Mouse (Mus musculus): ENCODE data around the gene Micall1. TPM values are rescaled to one million over a fixed set of nuclear protein-coding genes. Genes with fewer than 3 reads are reported as not detected.
A peak's percentile ranks its signal among the peaks of the same experiment; 100 is the strongest.

Gene Micall1
- 8.4 and 9.5 TPM in 2 replicates for polyA plus RNA-seq (2016; fragmentation: Nextera tagmentation; extraction: Ambion mirVana)

DNA sequence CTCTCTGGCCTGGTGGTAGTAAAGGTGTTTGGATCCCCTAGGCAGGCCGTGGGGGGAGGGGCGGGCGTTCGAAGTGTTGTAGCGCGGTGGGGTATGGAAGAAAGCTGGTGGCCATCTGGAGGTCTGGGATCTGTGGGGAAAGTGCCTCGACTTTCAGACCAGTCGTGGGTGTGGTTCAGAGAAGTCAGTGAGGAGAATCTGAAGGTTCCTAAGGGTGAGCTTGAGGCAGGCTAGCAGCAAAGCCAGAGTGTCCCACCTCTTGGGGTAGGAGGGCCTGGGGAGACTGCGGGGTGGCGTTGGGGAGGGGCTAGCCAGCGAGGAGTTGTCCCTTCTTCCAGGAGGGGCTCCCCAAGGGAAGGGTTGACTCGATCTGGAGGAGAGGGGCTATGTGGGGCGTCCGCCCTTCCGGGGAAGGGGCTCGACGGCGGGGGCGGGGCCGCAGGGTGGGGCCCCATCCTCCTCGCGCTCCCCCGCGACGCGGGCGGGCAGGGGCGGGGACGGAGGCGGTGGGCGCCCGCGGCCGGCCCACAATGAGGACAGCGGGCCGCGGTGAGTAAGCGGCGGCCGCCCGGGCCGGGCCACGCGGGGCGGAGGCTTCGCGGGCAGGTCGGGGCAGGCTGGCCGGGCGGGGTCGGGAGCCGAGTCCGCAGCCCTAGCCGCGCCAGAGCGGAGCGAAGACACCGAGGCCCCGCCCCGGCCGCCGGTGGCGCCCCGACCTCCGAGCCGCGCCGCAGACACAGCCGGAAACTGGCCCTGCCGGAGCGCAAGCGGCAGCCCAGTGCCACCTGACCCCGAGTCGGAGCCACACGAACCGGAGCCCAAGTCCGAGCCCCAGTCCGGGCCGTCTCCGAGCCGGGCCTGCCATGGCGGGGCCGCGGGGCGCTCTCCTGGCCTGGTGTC is at the start of gene Micall1:
Gene Micall1 (plus strand): TSS at position 478 of the 900 bp plus-strand sequence.
- Histone ChIP-seq H3K9me3 (no peaks in the 10 kb centered on the region), H3K4me3 (replicated peaks) (peak within 1 kb of the TSS; percentile 90), H3K36me3 (replicated peaks) (peaks cover 5% of the 10 kb centered on the region; the same call in 1 of the 2 replicates), H3K4me2 (peak within 1 kb of the TSS; percentile 97), H3K9ac (peak within 1 kb of the TSS; percentile 91), H3K27ac (peak within 1 kb of the TSS; percentile 70), H3K4me1 (peaks cover 28% of the 10 kb centered on the region), H3K27me3 (peaks cover 10% of the 10 kb centered on the region; the same call in 1 of the 2 replicates)
- peak; percentile 79 for ATAC-seq (ENCODE audit: low FRiP score)
- WGBS = under 1% methylated on average over 68 of the region's 85 CpGs

DNA sequence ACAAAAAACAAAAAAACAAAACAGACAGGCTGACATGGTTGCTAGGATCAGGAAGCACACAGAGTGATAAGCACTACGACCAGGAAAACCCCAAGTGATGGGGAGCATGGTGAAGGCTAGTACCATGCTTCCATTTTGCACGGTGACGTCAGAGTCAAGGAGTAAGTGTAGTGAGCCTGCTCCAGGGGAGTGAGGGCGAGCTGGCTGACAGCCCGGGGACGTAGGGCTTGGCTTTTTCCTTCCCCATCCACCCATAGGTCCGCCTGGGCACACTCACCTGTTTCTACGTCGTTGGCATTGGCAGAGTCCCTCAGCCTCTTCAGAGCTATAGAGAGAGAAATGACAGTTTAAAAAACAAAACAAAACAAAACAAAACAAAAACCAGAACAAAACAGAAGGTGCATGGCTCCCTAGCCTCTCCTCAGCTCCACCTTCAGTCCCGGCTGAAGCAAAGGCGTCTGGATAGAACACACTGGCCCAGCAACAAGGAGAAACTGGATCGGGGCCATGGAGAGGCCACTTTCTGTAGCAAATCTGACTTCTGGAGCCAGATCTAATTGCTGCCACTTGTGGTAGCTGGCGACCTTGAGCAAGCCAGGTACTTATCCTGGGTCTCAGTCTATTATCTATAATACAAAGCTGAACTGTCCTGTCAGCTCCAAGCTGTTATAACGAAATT is 47.7 kb upstream of the Micall1 start:
- WGBS = 86% methylated on average over 14 of the region's 14 CpGs
- H3K36me3 ChIP-seq (replicated peaks) = peaks cover 49% of the 10 kb centered on the region
- ATAC-seq (ENCODE audit: low FRiP score) = no peak
- H3K4me1 ChIP-seq = peaks cover 19% of the 10 kb centered on the region
- H3K27ac ChIP-seq = no peak overlapping the region
- no peaks in the 10 kb centered on the region for H3K27me3 ChIP-seq
- peak overlapping the region; percentile 71; the same call in 1 of the 2 replicates for H3K4me2 ChIP-seq
- H3K9me3 ChIP-seq = no peaks in the 10 kb centered on the region
- H3K9ac ChIP-seq = no peak overlapping the region
- H3K4me3 ChIP-seq (replicated peaks) = no peak overlapping the region

DNA sequence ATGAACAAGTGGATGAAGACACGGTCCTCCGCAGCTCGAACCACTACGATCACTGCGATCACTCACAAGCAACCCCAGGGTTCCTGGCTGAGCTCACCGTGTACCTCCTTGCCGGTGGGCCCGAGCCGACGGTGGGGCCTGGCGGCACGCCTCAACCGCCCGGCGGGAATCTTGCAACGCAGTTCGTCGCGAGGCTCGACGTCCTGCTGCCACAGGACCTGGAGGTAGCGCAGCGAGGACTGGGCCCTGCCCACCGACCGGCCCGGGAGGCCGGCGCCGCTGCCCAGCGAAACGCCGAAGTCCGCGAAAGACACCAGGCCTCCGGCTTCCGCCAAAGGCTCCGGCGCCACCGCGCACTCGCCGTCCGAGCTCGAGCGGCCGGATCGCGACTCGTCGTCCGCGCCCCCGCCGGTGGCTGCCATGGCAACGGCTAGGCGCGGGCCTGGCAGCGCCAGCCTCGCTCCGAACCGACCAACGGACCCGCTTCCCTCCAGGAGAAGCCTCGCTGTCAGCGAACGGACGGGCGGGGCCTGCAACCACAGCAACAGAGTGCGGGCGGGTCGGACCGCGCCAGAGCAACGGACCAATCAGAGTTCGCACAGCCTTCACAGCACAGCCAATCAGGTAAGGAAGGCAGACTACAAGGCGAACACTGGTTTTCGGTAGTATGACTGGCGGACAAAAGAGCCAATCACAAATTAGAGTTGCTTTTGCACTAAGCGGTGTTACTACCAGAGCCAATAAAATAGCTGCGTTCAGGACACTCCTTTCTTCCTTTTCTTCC is 46.1 kb upstream of the Micall1 start, which contains the start of gene Ankrd54:
Gene Ankrd54 (minus strand): TSS at position 518 of the 784 bp plus-strand sequence.
- peaks cover 34% of the 10 kb centered on the region for H3K36me3 ChIP-seq (replicated peaks)
- ATAC-seq (ENCODE audit: low FRiP score) = peak; percentile 100
- H3K9me3 ChIP-seq = no peaks in the 10 kb centered on the region
- H3K4me3 ChIP-seq (replicated peaks) = peak within 1 kb of the TSS; percentile 87
- peak within 1 kb of the TSS; percentile 85 for H3K27ac ChIP-seq
- H3K4me2 ChIP-seq = peak within 1 kb of the TSS; percentile 71
- peak within 1 kb of the TSS; percentile 93 for H3K9ac ChIP-seq
- under 1% methylated on average over 80 of the region's 80 CpGs for WGBS
- H3K4me1 ChIP-seq = peaks cover 19% of the 10 kb centered on the region
- H3K27me3 ChIP-seq = no peaks in the 10 kb centered on the region

DNA sequence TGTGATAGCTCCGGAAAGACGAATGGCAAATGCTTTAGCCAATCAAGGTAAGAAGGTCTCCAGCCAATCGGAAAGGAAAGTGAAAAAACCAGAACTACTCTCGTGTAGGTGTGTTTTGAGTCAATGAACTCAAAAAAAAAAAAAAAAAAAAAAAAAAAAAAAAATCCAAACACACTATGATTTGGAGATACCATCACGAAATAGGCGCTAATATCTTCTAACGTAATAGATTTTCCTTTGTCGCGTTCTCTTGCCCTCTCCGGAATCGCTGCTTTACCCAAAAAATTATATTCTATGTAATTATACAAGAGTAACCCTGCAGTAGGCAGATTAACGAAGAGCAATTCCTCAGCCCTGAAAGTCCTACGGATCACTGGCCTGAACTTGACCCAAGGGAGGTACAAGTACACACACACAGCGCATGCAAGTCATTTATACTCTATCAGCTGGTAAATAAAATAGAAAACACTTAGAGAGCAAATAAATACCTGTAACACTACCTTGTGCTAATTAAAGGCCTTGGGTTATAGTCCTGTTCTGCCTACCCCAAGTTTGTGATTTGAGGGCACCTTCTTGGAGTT is 45.4 kb upstream of the Micall1 start:
- Histone ChIP-seq H3K4me3 (replicated peaks) (peak overlapping the region; percentile 35), H3K27me3 (no peaks in the 10 kb centered on the region), H3K4me2 (peak overlapping the region; percentile 56), H3K9me3 (no peaks in the 10 kb centered on the region), H3K27ac (peak overlapping the region; percentile 38; the same call in 1 of the 2 replicates), H3K4me1 (peaks cover 19% of the 10 kb centered on the region), H3K9ac (no peak overlapping the region; the same call in 1 of the 2 replicates), H3K36me3 (replicated peaks) (peaks cover 27% of the 10 kb centered on the region)
- no peak for ATAC-seq (ENCODE audit: low FRiP score)
- WGBS = 10% methylated on average over 14 of the region's 14 CpGs

DNA sequence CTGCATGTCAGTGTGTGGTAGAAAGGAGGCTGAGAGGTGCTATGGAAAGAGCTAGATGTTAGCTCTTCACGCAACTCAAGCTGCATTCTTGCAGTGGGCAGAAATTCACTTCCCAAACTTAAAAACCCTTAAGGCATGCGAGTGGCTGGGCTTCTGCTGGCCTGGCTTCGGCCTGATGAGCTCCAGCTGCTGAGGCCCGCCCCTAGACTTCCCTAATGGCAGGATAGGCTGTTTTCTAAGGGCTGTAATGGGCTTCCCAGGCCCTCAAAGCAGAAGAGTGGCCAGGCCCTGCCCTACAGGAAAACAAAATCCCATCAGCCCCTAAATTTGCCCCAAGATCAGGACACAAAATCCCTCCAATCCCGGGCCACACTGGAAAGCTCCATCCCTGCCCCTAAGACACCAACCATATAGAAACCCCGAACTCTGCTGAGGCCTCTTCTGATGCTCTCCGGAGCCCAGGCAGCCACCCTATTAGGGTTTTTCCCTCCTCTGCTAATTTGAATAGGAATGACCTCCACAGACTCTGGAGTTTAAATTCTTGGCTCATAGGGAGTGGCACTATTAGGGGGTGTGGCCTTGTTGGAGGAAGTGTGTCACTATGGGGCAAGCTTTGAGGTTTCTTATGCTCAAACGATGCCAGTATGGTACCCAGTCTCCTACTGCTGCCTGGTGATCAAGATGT is 43.5 kb upstream of the Micall1 start:
- Histone ChIP-seq H3K36me3 (replicated peaks) (peaks cover 7% of the 10 kb centered on the region; the same call in 1 of the 2 replicates), H3K9me3 (no peaks in the 10 kb centered on the region), H3K4me2 (no peak overlapping the region), H3K4me3 (replicated peaks) (no peak overlapping the region), H3K27ac (no peak overlapping the region), H3K27me3 (peaks cover 5% of the 10 kb centered on the region; the same call in 1 of the 2 replicates), H3K9ac (no peak overlapping the region), H3K4me1 (peaks cover 19% of the 10 kb centered on the region)
- ATAC-seq (ENCODE audit: low FRiP score) = no peak
- 71% methylated on average over 8 of the region's 8 CpGs for WGBS

DNA sequence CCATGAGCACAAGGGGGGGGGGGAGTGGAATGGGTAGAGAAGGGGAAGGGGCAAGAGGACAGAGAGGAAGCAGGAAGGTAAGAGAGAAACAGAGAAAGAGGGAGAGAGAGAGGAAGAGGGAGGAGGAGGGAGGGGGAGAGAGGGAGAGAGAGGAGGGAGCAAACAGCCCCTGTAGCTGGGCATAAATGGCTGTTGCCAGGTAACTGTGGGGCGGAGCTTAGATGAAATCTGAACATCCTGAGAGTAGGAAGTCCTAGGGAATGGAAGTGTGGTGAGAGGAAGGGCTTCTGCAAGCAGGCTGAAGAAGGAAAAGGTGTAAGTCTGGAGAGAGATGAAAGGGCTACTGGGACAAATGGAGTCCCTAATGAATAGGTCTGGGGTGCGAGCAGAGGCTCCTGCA is 42.4 kb upstream of the Micall1 start:
- no peak overlapping the region for H3K27ac ChIP-seq
- no peak overlapping the region for H3K9ac ChIP-seq
- no peak for ATAC-seq (ENCODE audit: low FRiP score)
- H3K4me1 ChIP-seq = peaks cover 14% of the 10 kb centered on the region
- 58% methylated on average over 2 of the region's 2 CpGs for WGBS
- H3K4me2 ChIP-seq = no peak overlapping the region
- H3K9me3 ChIP-seq = no peaks in the 10 kb centered on the region
- no peaks in the 10 kb centered on the region for H3K36me3 ChIP-seq (replicated peaks)
- H3K27me3 ChIP-seq = peaks cover 5% of the 10 kb centered on the region; the same call in 1 of the 2 replicates
- H3K4me3 ChIP-seq (replicated peaks) = no peak overlapping the region

DNA sequence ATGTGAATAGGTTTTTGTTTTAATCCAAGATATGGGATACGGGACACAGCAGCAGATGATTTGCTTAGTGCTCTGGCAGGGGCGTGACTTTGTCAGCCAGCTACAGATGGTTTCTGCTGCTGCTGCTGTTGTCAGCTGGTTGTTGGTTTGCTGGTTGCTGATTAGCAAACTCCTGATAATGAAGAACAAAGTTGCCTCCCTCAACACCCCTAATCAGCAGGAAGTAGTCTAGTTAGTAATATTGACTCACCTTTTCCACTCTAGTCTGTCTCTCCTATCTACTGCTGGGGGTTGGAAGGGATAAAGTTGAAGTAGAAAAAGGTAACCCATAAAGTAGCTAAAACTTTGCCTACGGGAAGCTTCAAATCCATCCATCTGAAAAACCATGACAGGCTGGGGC is 41.1 kb upstream of the Micall1 start:
- Histone ChIP-seq H3K4me3 (replicated peaks) (no peak overlapping the region), H3K4me1 (peaks cover 5% of the 10 kb centered on the region; the same call in 1 of the 2 replicates), H3K36me3 (replicated peaks) (no peaks in the 10 kb centered on the region), H3K27me3 (peaks cover 5% of the 10 kb centered on the region; the same call in 1 of the 2 replicates), H3K9ac (no peak overlapping the region), H3K9me3 (no peaks in the 10 kb centered on the region), H3K27ac (no peak overlapping the region), H3K4me2 (no peak overlapping the region)
- no peak for ATAC-seq (ENCODE audit: low FRiP score)
- 90% methylated on average over 3 of the region's 3 CpGs for WGBS

DNA sequence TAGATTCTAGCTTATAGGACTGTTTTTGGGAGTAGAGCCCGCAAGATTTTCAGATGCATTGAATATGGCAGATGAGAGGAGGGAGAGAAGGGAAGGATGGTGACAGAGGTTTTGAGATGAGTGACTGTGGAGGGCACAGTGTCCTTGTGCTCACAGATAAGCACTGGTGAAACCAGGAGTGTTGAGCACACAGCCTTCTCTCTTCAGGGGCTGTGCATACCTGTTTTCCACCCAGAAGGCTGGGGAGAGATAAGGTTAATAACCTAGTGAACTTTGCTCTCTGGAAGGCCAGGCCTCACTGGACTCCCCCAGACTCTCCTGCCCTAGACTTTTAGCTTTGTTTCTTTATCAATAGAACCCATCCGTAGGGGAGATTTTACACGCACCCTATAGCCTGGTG is 40.3 kb upstream of the Micall1 start:
- Histone ChIP-seq H3K27ac (no peak overlapping the region), H3K9ac (no peak overlapping the region), H3K27me3 (peaks cover 5% of the 10 kb centered on the region; the same call in 1 of the 2 replicates), H3K36me3 (replicated peaks) (no peaks in the 10 kb centered on the region), H3K4me3 (replicated peaks) (no peak overlapping the region), H3K9me3 (no peaks in the 10 kb centered on the region), H3K4me2 (no peak overlapping the region), H3K4me1 (peaks cover 3% of the 10 kb centered on the region; the same call in 1 of the 2 replicates)
- ATAC-seq (ENCODE audit: low FRiP score) = no peak
- 88% methylated on average over 3 of the region's 3 CpGs for WGBS

DNA sequence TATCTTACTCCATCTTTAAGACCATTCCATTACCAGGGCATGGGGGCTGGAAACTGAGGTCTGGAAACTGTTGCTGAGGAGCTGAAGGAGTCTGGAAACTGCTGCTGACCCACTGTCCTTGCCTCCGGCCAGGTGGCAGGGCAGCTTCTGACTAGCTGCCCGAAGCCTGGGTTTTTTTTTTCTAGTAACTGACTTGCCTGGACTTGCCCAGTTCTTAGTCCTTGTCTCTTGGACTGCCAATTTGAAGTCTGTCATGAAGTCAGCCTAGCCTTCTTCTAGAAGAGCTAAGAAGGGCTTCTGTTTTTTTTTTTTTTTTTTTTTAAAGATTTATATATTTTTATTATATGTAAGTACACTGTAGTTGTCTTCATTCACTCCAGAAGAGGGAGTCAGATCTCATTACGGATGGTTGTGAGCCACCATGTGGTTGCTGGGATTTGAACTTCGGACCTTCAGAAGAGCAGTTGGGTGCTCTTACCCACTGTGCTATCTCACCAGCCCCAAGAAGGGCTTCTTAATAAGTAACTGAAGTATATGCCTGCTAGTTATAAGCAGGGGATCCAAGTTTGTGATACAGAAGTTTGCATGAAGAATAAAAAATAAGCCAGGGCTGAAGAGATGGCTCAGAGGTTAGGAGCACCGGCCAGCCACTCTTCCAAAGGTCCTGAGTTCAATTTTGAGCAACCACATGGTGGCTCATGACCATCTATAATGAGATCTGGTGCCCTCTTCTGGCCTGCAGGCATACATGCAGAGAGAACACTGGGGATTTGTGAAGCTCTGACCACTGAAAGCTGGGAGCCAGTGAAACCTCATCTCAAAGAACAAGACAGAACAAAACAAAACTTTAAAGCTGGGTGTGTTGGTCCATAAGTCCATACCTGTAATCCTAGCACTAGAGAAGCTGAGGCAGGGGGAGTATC is 37.3 kb upstream of the Micall1 start:
- WGBS = 67% methylated on average over 5 of the region's 5 CpGs
- H3K36me3 ChIP-seq (replicated peaks) = no peaks in the 10 kb centered on the region
- no peak overlapping the region for H3K27ac ChIP-seq
- H3K27me3 ChIP-seq = peaks cover 5% of the 10 kb centered on the region; the same call in 1 of the 2 replicates
- H3K4me2 ChIP-seq = no peak overlapping the region
- peaks cover 13% of the 10 kb centered on the region for H3K4me1 ChIP-seq
- ATAC-seq (ENCODE audit: low FRiP score) = no peak
- no peaks in the 10 kb centered on the region for H3K9me3 ChIP-seq
- no peak overlapping the region for H3K9ac ChIP-seq
- no peak overlapping the region for H3K4me3 ChIP-seq (replicated peaks)

DNA sequence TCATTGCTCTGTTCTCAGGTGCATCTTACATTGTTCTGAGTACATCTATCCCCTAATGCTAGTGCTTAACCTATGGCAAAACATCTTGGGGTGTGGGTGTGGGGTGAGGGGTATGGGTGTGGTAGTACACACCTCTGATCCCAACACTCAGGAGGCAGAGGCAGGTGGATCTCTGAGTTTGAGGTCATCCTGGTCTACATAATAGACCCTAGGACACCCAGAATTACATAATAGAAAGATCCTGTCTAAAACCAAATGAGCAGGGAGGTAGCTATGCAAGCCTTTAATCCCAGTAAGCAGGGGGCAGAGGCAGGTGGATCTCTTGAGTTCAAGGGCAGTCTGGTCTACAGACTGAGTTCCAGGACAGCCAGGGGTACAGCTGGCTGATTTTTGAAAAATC is 34.9 kb upstream of the Micall1 start:
- H3K27ac ChIP-seq = no peak overlapping the region
- no peak overlapping the region for H3K4me2 ChIP-seq
- peaks cover 5% of the 10 kb centered on the region; the same call in 1 of the 2 replicates for H3K27me3 ChIP-seq
- no peaks in the 10 kb centered on the region for H3K9me3 ChIP-seq
- ATAC-seq (ENCODE audit: low FRiP score) = no peak
- peaks cover 16% of the 10 kb centered on the region for H3K4me1 ChIP-seq
- no peak overlapping the region for H3K4me3 ChIP-seq (replicated peaks)
- H3K9ac ChIP-seq = no peak overlapping the region
- H3K36me3 ChIP-seq (replicated peaks) = peaks cover 24% of the 10 kb centered on the region
